Mouse (Mus musculus) frontal cortex, adult 2 months (tissue): ENCODE data around the gene Slc25a12. TPM values are rescaled to one million over a fixed set of nuclear protein-coding genes. Genes with fewer than 3 reads are reported as not detected.
A peak's percentile ranks its signal among the peaks of the same experiment; 100 is the strongest.

Experiments used
- DNase-seq, 2 experiments: peaks; one replicate each; pipeline ENCODE4 v3.0.0; 2022; ENCODE audit warnings: low spot score in 1 of 2; ENCODE audit errors: extremely low spot score in 1 of 2
- polyA plus RNA-seq: library from polyadenylated mRNA; depleted of rRNA; stranded (reverse); fragments of >200 nt; gene quantifications from 2 replicates; pipeline ENCODE4 v1.2.3, GENCODE M21; 2012

The Slc25a12 gene
- polyA plus RNA-seq, 1 experiment = 113 TPM

GRCm38 (mm10) chr2:71315022-71315421, 52.5 kb downstream of the Slc25a12 start:
- DNase-seq = no peak

DNA sequence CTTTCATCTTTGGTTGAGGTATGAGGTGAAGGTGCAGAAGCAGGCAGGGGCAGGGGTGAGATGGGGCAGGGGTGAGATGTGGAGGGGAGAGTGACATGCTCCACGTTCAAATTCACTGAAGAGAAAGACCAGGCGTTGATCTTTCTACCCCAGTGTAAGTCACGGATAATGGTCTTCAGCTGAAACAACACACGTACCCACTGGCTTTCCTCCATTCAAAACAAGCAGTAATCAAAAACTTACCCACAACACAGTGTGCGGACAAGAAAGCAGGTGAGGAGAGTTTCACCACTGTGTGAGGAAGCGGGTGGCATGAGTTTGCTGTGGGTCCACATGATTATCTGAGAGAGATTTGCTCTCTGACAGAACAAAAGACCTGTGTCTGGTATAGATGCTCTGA, 53.5 kb downstream of the Slc25a12 start:
- DNase-seq = no peak

GRCm38 (mm10) chr2:71312067-71312466, 55.5 kb downstream of the Slc25a12 start:
- no peak for DNase-seq

GRCm38 (mm10) chr2:71309726-71310125, 57.8 kb downstream of the Slc25a12 start:
- no peak for DNase-seq

DNA sequence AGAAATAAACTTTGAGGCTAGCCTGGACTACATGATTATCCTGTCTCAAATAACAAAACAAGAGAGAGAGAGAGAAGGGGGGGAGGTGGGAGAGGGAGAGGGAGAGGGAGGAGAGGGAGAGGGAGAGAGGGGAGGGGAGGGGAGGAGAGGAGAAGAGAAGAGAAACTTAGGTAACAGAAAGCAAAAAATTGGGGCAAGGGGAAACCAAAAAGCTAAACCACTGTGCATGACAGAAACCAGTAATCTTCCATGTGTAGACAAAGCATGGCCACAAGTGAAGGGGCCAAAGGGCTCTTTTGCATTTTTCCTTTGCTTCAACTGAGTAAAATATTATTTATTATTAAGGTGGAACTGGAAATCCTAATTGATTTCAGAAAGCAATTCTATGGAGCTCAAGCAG, 61.2 kb downstream of the Slc25a12 start:
- no peak for DNase-seq

- DNase-seq = no peak
Measured at GRCm38 (mm10) chr2:71304821-71305220, 62.7 kb downstream of the Slc25a12 start.

DNA sequence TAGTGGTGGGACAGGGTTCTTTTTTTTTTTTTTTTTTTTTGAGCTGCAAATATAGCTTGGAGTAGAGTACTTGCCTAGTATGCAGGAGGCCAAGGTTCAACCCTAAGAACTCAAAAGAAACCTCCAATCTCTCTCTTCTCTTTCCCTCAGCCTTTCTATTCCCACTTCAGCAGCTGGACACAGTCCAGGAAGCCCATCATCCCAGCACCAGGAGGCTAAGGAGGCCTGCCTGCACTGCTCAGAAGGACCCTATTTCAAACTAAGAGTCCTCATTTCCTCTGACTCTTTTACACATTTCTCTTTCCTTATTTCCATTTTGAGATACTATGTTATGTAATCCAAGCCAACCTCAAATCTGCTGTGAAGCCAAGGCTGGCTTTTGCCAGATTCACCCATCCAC, 64.3 kb downstream of the Slc25a12 start:
- DNase-seq = no peak

DNA sequence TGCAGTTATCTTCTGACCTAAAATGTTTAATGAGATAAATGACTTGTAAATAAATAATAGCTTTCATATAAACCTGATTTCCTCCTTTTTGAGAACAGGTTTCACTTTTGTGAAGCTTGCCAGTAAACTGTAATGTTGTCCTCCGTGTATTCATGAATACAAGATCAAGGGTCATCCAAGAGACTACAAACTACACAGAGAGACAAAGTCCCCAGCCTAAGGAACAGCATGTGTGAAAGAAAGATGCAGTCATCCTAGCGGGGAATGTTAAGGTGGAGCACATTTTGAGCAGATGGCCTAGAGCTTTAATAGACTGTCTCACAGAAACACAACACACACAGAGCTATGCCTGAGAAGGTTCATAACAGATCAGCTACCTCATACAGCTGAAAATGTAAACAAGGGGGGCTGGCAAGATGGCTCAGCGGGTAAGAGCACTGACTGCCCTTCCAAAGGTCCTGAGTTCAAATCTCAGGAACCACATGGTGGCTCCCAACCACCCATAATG, 65.3 kb downstream of the Slc25a12 start:
- DNase-seq = no peak

- no peak for DNase-seq
Measured at GRCm38 (mm10) chr2:71298729-71299128, 68.8 kb downstream of the Slc25a12 start.

GRCm38 (mm10) chr2:71297501-71297900, 70.0 kb downstream of the Slc25a12 start:
- DNase-seq = peak; percentile 21 to 51

- no peak for DNase-seq
Measured at GRCm38 (mm10) chr2:71295844-71296243, 71.7 kb downstream of the Slc25a12 start.

GRCm38 (mm10) chr2:71294489-71294888, 73.1 kb downstream of the Slc25a12 start:
- DNase-seq = no peak

DNA sequence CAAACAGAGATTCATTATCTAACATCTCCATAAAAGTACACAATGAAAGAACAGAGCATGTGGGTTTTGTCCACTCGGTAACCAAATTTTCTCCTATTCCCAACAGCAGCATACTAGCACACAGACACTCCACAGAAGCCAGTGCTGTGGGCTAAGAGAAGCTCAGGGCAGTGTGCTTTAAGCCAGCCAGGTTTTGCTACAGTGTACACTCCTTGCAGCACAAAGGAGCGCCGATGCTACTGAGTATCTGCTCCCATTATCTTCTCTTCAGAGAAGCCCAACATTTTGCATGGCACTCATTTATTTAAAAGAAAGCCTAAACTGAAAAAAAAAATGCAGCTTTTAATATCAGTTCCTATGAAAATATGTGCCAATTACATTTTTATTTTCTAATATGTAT, 73.6 kb downstream of the Slc25a12 start:
- no peak for DNase-seq

- DNase-seq = no peak
Measured at GRCm38 (mm10) chr2:71291566-71291965, 76.0 kb downstream of the Slc25a12 start.

GRCm38 (mm10) chr2:71290107-71290775, 77.3 kb downstream of the Slc25a12 start:
- DNase-seq = peak in 1 of 2 experiments; percentile 46

GRCm38 (mm10) chr2:71281981-71282380, 85.6 kb downstream of the Slc25a12 start:
- no peak for DNase-seq

- peak; percentile 28 to 73 for DNase-seq
Measured at GRCm38 (mm10) chr2:71278791-71279775, 88.5 kb downstream of the Slc25a12 start.

- DNase-seq = no peak
Measured at GRCm38 (mm10) chr2:71275734-71276133, 91.8 kb downstream of the Slc25a12 start.

GRCm38 (mm10) chr2:71273955-71274679, 93.4 kb downstream of the Slc25a12 start:
- DNase-seq = peak; percentile 41 to 69

DNA sequence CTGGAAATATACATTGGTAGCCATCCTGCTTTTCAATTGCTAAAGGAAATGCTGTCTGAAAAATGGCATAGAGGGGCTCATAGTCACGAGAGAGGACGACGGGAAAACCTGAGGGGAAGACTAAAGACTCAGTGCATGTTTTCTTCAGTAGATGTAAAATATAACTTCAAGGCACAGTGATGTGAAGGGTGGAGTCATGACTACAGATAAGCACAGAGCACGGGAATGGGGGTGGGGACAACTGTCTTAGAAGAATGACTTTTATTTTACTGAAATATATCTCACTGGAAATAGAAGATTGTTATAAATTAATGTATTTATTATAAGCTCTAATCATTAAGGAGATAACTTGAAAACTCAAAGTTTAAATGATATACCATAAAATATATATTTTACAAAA, 97.5 kb downstream of the Slc25a12 start:
- DNase-seq = no peak

- no peak for DNase-seq
Measured at GRCm38 (mm10) chr2:71269332-71269731, 98.2 kb downstream of the Slc25a12 start.
